Mouse (Mus musculus) MEL (cell line): Measurements from ENCODE around the gene Spib. TPM values are rescaled to one million over a fixed set of nuclear protein-coding genes. Genes with fewer than 3 reads are reported as not detected.
A peak's percentile ranks its signal among the peaks of the same experiment; 100 is the strongest.

ENCODE experiments used
- DNase-seq: peaks from one replicate; pipeline ENCODE4 v3.0.0; 2011; ENCODE audit warnings: low read depth, low spot score
- H3K27ac ChIP-seq: 2 replicates; pipeline ENCODE4 v1.5.1; 2012; ENCODE audit warnings: low read depth, mild to moderate bottlenecking, control low read depth, low read length, moderate library complexity; ENCODE audit not compliant: control insufficient read depth
- H3K27me3 ChIP-seq, 2 experiments: fragments of 150-350 bp in 1 of 2; sonication (generic) in 1 of 2; 2 replicates each; pipeline ENCODE4 v1.6.1; 2012; ENCODE audit warnings: low read length in 2 of 2, mild to moderate bottlenecking in 2 of 2, improper control_type of control experiment in 1 of 2, moderate library complexity in 1 of 2; ENCODE audit not compliant: insufficient read depth in 2 of 2, control insufficient read depth in 1 of 2
- H3K36me3 ChIP-seq, 2 experiments: 2 replicates each; pipeline ENCODE4 v1.6.1; 2012 to 2014; ENCODE audit warnings: low read length in 2 of 2, improper control_type of control experiment in 1 of 2, inconsistent platforms in 1 of 2, mild to moderate bottlenecking in 1 of 2; ENCODE audit not compliant: insufficient read depth in 2 of 2, control insufficient read depth in 1 of 2
- H3K4me1 ChIP-seq, 2 experiments: fragments of 150-350 bp in 1 of 2; sonication (generic) in 1 of 2; 2 replicates each; pipeline ENCODE4 v1.6.1; 2012; ENCODE audit warnings: low read length in 2 of 2, improper control_type of control experiment in 1 of 2, mild to moderate bottlenecking in 1 of 2; ENCODE audit not compliant: insufficient read depth in 2 of 2, control insufficient read depth in 1 of 2
- H3K4me3 ChIP-seq, 2 experiments: fragments of 150-350 bp in 1 of 2; sonication (generic) in 1 of 2; 2 replicates each; pipeline ENCODE4 v1.5.1; 2012; ENCODE audit warnings: low read depth in 2 of 2, low read length in 2 of 2, mild to moderate bottlenecking in 2 of 2, moderate library complexity in 2 of 2, control low read depth in 1 of 2, improper control_type of control experiment in 1 of 2; ENCODE audit not compliant: control insufficient read depth in 1 of 2, insufficient read depth in 1 of 2
- H3K79me2 ChIP-seq: 2 replicates; pipeline ENCODE4 v1.6.1; 2012; ENCODE audit warnings: mild to moderate bottlenecking, low read length, moderate library complexity; ENCODE audit not compliant: control insufficient read depth, poor library complexity, insufficient read depth
- H3K9ac ChIP-seq: 2 replicates; pipeline ENCODE4 v1.6.1; 2012; ENCODE audit warnings: low read depth, mild to moderate bottlenecking, control low read depth, low read length, moderate library complexity; ENCODE audit not compliant: control insufficient read depth, poor library complexity, severe bottlenecking
- H3K9me3 ChIP-seq: fragments of 150-350 bp; sonication (generic); replicated peaks from 2 replicates; pipeline ENCODE4 v1.6.1; 2012; ENCODE audit warnings: mild to moderate bottlenecking, low read length, improper control_type of control experiment, moderate library complexity; ENCODE audit not compliant: insufficient read depth
- BHLHE40 ChIP-seq: IDR thresholded peaks from 2 replicates; pipeline ENCODE4 v1.6.1; 2012; ENCODE audit warnings: low read depth, mild to moderate bottlenecking, inconsistent platforms, low read length, improper control_type of control experiment, borderline replicate concordance
- CTCF ChIP-seq, 3 experiments: IDR thresholded peaks in 2 of 3; conservative IDR thresholded peaks in 1 of 3; 2 replicates each; pipeline ENCODE4 v1.5.1; 2011 to 2012; ENCODE audit warnings: low read length in 3 of 3, low read depth in 2 of 3, mild to moderate bottlenecking in 2 of 3, improper control_type of control experiment in 1 of 3, inconsistent platforms in 1 of 3, mixed read lengths in 1 of 3, moderate library complexity in 1 of 3; ENCODE audit not compliant: control insufficient read depth in 1 of 3, insufficient read depth in 1 of 3, poor library complexity in 1 of 3, severe bottlenecking in 1 of 3
- MAZ ChIP-seq: IDR thresholded peaks from 2 replicates; pipeline ENCODE4 v1.6.1; 2012; ENCODE audit warnings: low read depth, mild to moderate bottlenecking, inconsistent platforms, low read length, improper control_type of control experiment
- POLR2A ChIP-seq, 2 experiments: IDR thresholded peaks; 2 replicates each; pipeline ENCODE4 v1.6.1; 2011 to 2012; ENCODE audit warnings: low read length in 2 of 2, mild to moderate bottlenecking in 2 of 2, control low read depth in 1 of 2, improper control_type of control experiment in 1 of 2, low read depth in 1 of 2, moderate library complexity in 1 of 2; ENCODE audit not compliant: control insufficient read depth in 1 of 2, insufficient read depth in 1 of 2, poor library complexity in 1 of 2
- RAD21 ChIP-seq: IDR thresholded peaks from 2 replicates; pipeline ENCODE4 v1.6.1; 2011; ENCODE audit warnings: mild to moderate bottlenecking, low read depth, low read length, improper control_type of control experiment
- RCOR1 ChIP-seq: IDR thresholded peaks from 2 replicates; pipeline ENCODE4 v1.6.1; 2012; ENCODE audit warnings: low read depth, mild to moderate bottlenecking, inconsistent platforms, low read length, improper control_type of control experiment
- SMC3 ChIP-seq: IDR thresholded peaks from 2 replicates; pipeline ENCODE4 v1.6.1; 2011; ENCODE audit warnings: low read depth, low read length, improper control_type of control experiment
- TBP ChIP-seq: IDR thresholded peaks from 2 replicates; pipeline ENCODE4 v1.8.0; 2011; ENCODE audit warnings: low read depth, low read length, improper control_type of control experiment
- ZC3H11A ChIP-seq: IDR thresholded peaks from 2 replicates; pipeline ENCODE4 v1.6.1; 2012; ENCODE audit warnings: low read depth, mild to moderate bottlenecking, inconsistent platforms, low read length, improper control_type of control experiment
- polyA plus RNA-seq, 2 experiments: library from polyadenylated mRNA; stranded (reverse) in 1 of 2; unstranded in 1 of 2; fragments of >175 nt in 1 of 2; fragments of >200 nt in 1 of 2; gene quantifications; 2 replicates each; pipeline versions ENCODE4 v1.2.1 to v1.2.4; 2012; ENCODE audit warnings: low replicate concordance in 2 of 2, low read depth in 1 of 2; ENCODE audit not compliant: insufficient read length in 2 of 2, insufficient read depth in 1 of 2, missing spikeins in 1 of 2
- total RNA-seq: library from RNA; depleted of rRNA; stranded (reverse); fragments of 300-350 nt; gene quantifications from 2 replicates; pipeline ENCODE4 v1.2.3, GENCODE M21; 2012

The Spib gene
- total and polyA plus RNA-seq, 3 experiments, result 0.04 to 0.13 TPM; not detected in 1

- H3K4me3 ChIP-seq, result no peak overlapping the region
- no peak for DNase-seq
- no peaks in the 10 kb centered on the region for H3K79me2 ChIP-seq
- H3K4me1 ChIP-seq, result no peaks in the 10 kb centered on the region
- H3K9ac ChIP-seq, result no peak overlapping the region
- H3K27me3 ChIP-seq, result peaks cover 0 to 3% of the 10 kb centered on the region in 2 experiments; a peak in 3 of 4 replicates
- no peaks in the 10 kb centered on the region for H3K9me3 ChIP-seq
- H3K27ac ChIP-seq, result no peak overlapping the region
- H3K36me3 ChIP-seq, result no peaks in the 10 kb centered on the region
- TF ChIP-seq MAZ, result no peak
- TF ChIP-seq POLR2A (IDR thresholded peaks at IDR 0.05; ENCODE audit: control insufficient read depth in 1 of 2, insufficient read depth in 1 of 2, low read depth in 1 of 2, low read length in 2 of 2, poor library complexity in 1 of 2), result no peak
Measured at GRCm38 (mm10) chr7:44520990-44521389, 10.9 kb downstream of the Spib start.

- DNase-seq, result peak; percentile 48
- Histone ChIP-seq H3K27me3 (peaks cover 0 to 3% of the 10 kb centered on the region in 2 experiments; a peak in 3 of 4 replicates), H3K4me3 (no peak overlapping the region), H3K9ac (no peak overlapping the region), H3K4me1 (no peaks in the 10 kb centered on the region), H3K36me3 (no peaks in the 10 kb centered on the region), H3K79me2 (no peaks in the 10 kb centered on the region), H3K27ac (no peak overlapping the region), H3K9me3 (no peaks in the 10 kb centered on the region)
- TF ChIP-seq TBP, result no peak
- peak; percentile 57 for TF ChIP-seq RAD21
- TF ChIP-seq CTCF (IDR thresholded peaks at IDR 0.05 in 2 of 3, conservative IDR thresholded peaks at IDR 0.05 in 1 of 3; ENCODE audit: control insufficient read depth in 1 of 3, insufficient read depth in 1 of 3, low read depth in 2 of 3, low read length in 3 of 3, poor library complexity in 1 of 3, severe bottlenecking in 1 of 3), result peak; percentile 60 to 68 (median 61)
- 0 out of 2 replicates have a peak, but pooled peaks have one; percentile 27 for TF ChIP-seq ZC3H11A
- peak; percentile 58 for TF ChIP-seq SMC3
Measured at GRCm38 (mm10) chr7:44519240-44519913, 12.5 kb downstream of the Spib start.

- TF ChIP-seq BHLHE40 (no peak), RAD21 (no peak), RCOR1 (no peak)
- no peak for DNase-seq
- no peaks in the 10 kb centered on the region for H3K79me2 ChIP-seq
- no peak overlapping the region for H3K9ac ChIP-seq
- H3K4me3 ChIP-seq, result no peak overlapping the region
- no peak overlapping the region for H3K27ac ChIP-seq
- no peaks in the 10 kb centered on the region for H3K4me1 ChIP-seq
- no peaks in the 10 kb centered on the region for H3K9me3 ChIP-seq
- H3K27me3 ChIP-seq, result peaks cover 0 to 3% of the 10 kb centered on the region in 2 experiments; a peak in 1 of 4 replicates
- no peaks in the 10 kb centered on the region for H3K36me3 ChIP-seq
Measured at GRCm38 (mm10) chr7:44507491-44507890, 24.4 kb downstream of the Spib start.
